Mouse (Mus musculus) heart, postnatal 0 days (tissue): ENCODE results near the gene Lkaaear1. TPM values are rescaled to one million over a fixed set of nuclear protein-coding genes. Genes with fewer than 3 reads are reported as not detected.

Source experiments
- ATAC-seq: fragments of 200-750 bp; cut with Nextera tagmentation; 2 replicates; pipeline ENCODE4 v1.8.0; 2017; ENCODE audit warnings: low read depth, moderate number of reproducible peaks, moderate library complexity; ENCODE audit not compliant: insufficient read depth
- DNase-seq: peaks from one replicate; pipeline ENCODE4 v3.0.0-alpha.2; 2016; ENCODE audit warnings: low spot score
- H3K27ac ChIP-seq: fragments of 300-500 bp; sonication (generic); 2 replicates; pipeline ENCODE4 v1.5.1; 2014; ENCODE audit warnings: low read depth, mild to moderate bottlenecking
- H3K27me3 ChIP-seq: fragments of 300-500 bp; sonication (generic); 2 replicates; pipeline ENCODE4 v1.6.1; 2014; ENCODE audit warnings: low read length, mixed read lengths; ENCODE audit not compliant: control insufficient read depth, insufficient read depth
- H3K36me3 ChIP-seq: fragments of 300-500 bp; sonication (generic); replicated peaks from 2 replicates; pipeline ENCODE4 v1.6.1; 2014; ENCODE audit warnings: low read length, mixed read lengths; ENCODE audit not compliant: control insufficient read depth, insufficient read depth
- H3K4me1 ChIP-seq: fragments of 300-500 bp; sonication (generic); 2 replicates; pipeline ENCODE4 v1.6.1; 2014; ENCODE audit warnings: antibody characterized with exemption; ENCODE audit not compliant: control insufficient read depth, insufficient read depth
- H3K4me2 ChIP-seq: fragments of 300-500 bp; sonication (generic); 2 replicates; pipeline ENCODE4 v1.6.1; 2014; ENCODE audit warnings: low read depth, mild to moderate bottlenecking, low read length, moderate library complexity
- H3K4me3 ChIP-seq: fragments of 300-500 bp; sonication (generic); 2 replicates; pipeline ENCODE4 v1.5.1; 2014; ENCODE audit warnings: low read depth, low read length
- H3K9ac ChIP-seq: fragments of 300-500 bp; sonication (generic); replicated peaks from 2 replicates; pipeline ENCODE4 v1.6.1; 2014; ENCODE audit warnings: low read depth, low read length, mixed read lengths
- H3K9me3 ChIP-seq: fragments of 300-500 bp; sonication (generic); replicated peaks from 2 replicates; pipeline ENCODE4 v1.6.1; 2016; ENCODE audit warnings: low read length; ENCODE audit not compliant: control insufficient read depth
- CTCF ChIP-seq: IDR thresholded peaks from 2 replicates; pipeline ENCODE4 v1.5.1; 2016; ENCODE audit warnings: antibody characterized with exemption, control low read depth, low read depth
- EP300 ChIP-seq: IDR thresholded peaks from 2 replicates; pipeline ENCODE4 v1.6.1; 2016; ENCODE audit warnings: antibody characterized with exemption, low read depth
- WGBS: fragments of 180-500 bp; shearing (Covaris S2); extraction: QIAGEN DNeasy Blood & Tissue Kit; methylation state at CpG from one replicate; pipeline ENCODE4 v1.1.7; 2014; 5-methylcytosine and 5-hydroxymethylcytosine counted together
- polyA plus RNA-seq: library from polyadenylated mRNA; unstranded; fragments of >200 nt; fragmentation: Nextera tagmentation; extraction: Ambion mirVana; gene quantifications from 2 replicates; pipeline ENCODE4 v1.2.1, GENCODE M21; 2015
- total RNA-seq: library from RNA; depleted of rRNA; stranded (reverse); fragments of >200 nt; gene quantifications from 2 replicates; pipeline ENCODE4 v1.2.3, GENCODE M21; 2014; ENCODE audit warnings: low replicate concordance

Gene Lkaaear1
- total and polyA plus RNA-seq, 2 experiments from 2014 or later = not detected

DNA sequence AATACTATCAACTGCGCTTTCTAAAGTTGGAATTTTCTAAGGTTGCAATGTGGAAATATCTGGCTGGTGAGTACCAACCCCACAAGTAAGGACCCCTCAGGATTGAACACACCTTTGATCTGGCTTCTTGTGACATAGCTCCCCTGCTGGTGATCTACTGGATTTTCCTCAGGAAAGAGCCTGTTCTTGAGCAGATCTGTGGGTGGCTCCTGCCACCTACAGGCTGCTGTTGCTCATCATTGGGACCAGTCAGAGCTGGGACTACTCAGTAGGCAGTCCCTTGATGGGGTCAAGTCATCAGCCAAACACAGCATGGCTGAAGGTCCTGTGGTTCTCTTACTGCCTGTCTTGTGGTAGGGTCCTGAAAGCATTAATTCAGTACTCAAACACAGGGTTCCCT is 19.5 kb downstream of the Lkaaear1 start:
- Histone ChIP-seq H3K4me1 (peaks cover 5% of the 10 kb centered on the region; the same call in 1 of the 2 replicates), H3K4me2 (no peak overlapping the region), H3K9me3 (no peaks in the 10 kb centered on the region), H3K4me3 (no peak overlapping the region), H3K9ac (no peak overlapping the region), H3K27me3 (peaks cover 6% of the 10 kb centered on the region; the same call in 1 of the 2 replicates), H3K27ac (no peak overlapping the region), H3K36me3 (no peaks in the 10 kb centered on the region)
- ATAC-seq (peak; percentile 68), DNase-seq (peak; percentile 87)
- TF ChIP-seq CTCF (peak; percentile 99), EP300 (no peak)
- 35% methylated on average over 1 of the region's 1 CpGs for WGBS

GRCm38 (mm10) chr2:181677755-181678098 is 20.5 kb downstream of the Lkaaear1 start:
- H3K4me3 ChIP-seq = no peak overlapping the region
- H3K9ac ChIP-seq = no peak overlapping the region
- H3K27ac ChIP-seq = peak overlapping the region; percentile 73
- H3K4me2 ChIP-seq = no peak overlapping the region
- no peak for ATAC-seq
- no peaks in the 10 kb centered on the region for H3K36me3 ChIP-seq
- no peak for DNase-seq
- peaks cover 16% of the 10 kb centered on the region for H3K27me3 ChIP-seq
- no peaks in the 10 kb centered on the region for H3K9me3 ChIP-seq
- peaks cover 5% of the 10 kb centered on the region; the same call in 1 of the 2 replicates for H3K4me1 ChIP-seq
- TF ChIP-seq EP300 (no peak), CTCF (no peak)
- 41% methylated on average over 3 of the region's 3 CpGs for WGBS

- ATAC-seq (peak; percentile 27), DNase-seq (peak; percentile 36)
Measured at GRCm38 (mm10) chr2:181677096-181677754, 21.0 kb downstream of the Lkaaear1 start.

DNA sequence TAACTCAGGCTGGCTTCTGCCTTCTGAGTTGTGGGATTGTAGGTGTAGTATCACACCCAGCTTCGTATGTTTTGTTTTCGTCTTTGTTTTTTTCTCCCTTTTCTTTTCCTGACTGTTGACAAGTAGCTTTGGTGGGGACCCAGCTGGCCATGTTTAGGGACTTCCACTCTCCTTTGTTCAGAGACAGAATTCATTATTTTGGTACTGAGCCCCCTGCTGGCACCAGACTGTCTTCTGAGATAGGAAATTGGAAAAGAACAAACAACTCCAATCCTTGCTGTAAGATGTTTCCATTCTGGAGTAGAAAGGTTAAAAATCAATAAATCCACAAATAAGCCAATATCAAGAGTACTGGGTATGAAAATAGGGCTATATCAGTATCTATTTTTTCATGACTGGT is 21.8 kb downstream of the Lkaaear1 start:
- ATAC-seq (no peak), DNase-seq (no peak)
- no peak overlapping the region for H3K9ac ChIP-seq
- H3K36me3 ChIP-seq = no peaks in the 10 kb centered on the region
- H3K27ac ChIP-seq = peak overlapping the region; percentile 73
- 64% methylated on average over 2 of the region's 2 CpGs for WGBS
- peaks cover 29% of the 10 kb centered on the region for H3K27me3 ChIP-seq
- no peaks in the 10 kb centered on the region for H3K9me3 ChIP-seq
- peaks cover 5% of the 10 kb centered on the region; the same call in 1 of the 2 replicates for H3K4me1 ChIP-seq
- H3K4me2 ChIP-seq = no peak overlapping the region
- TF ChIP-seq CTCF (peak; percentile 23), EP300 (no peak)
- no peak overlapping the region for H3K4me3 ChIP-seq

More at GRCm38 (mm10) chr2:181677096-181677754, 21.0 kb downstream of the Lkaaear1 start:
- H3K27ac ChIP-seq = peak overlapping the region; percentile 73
- H3K36me3 ChIP-seq = no peaks in the 10 kb centered on the region
- H3K9me3 ChIP-seq = no peaks in the 10 kb centered on the region
- 53% methylated on average over 5 of the region's 5 CpGs for WGBS
- no peak for TF ChIP-seq CTCF
- TF ChIP-seq EP300 = no peak
- H3K27me3 ChIP-seq = peaks cover 21% of the 10 kb centered on the region
- H3K4me1 ChIP-seq = peaks cover 5% of the 10 kb centered on the region; the same call in 1 of the 2 replicates
- no peak overlapping the region for H3K9ac ChIP-seq
- no peak overlapping the region for H3K4me2 ChIP-seq
- no peak overlapping the region for H3K4me3 ChIP-seq

- DNase-seq (peak; percentile 63), ATAC-seq (peak; percentile 24)
- no peak; the same call in 1 of the 2 replicates for TF ChIP-seq CTCF
- peak; percentile 44; the same call in 1 of the 2 replicates for TF ChIP-seq EP300
- no peaks in the 10 kb centered on the region for H3K9me3 ChIP-seq
- H3K4me1 ChIP-seq = 0 out of 2 replicates have a peak, but pooled peaks cover under 1% of the 10 kb centered on the region
- H3K36me3 ChIP-seq = no peaks in the 10 kb centered on the region
- peak overlapping the region; percentile 77 for H3K27ac ChIP-seq
- H3K27me3 ChIP-seq = peaks cover 39% of the 10 kb centered on the region
- WGBS = 4% methylated on average over 14 of the region's 14 CpGs
- peak overlapping the region; percentile 25 for H3K4me2 ChIP-seq
- H3K4me3 ChIP-seq = 0 out of 2 replicates have a peak overlapping the region, but pooled peaks have one; percentile 0
- no peak overlapping the region for H3K9ac ChIP-seq
Measured at GRCm38 (mm10) chr2:181675454-181675853, 22.8 kb downstream of the Lkaaear1 start.
